Mouse (Mus musculus) hindbrain, embryonic 10.5 days (tissue): ENCODE results near the gene Shroom2. TPM values are rescaled to one million over a fixed set of nuclear protein-coding genes. Genes with fewer than 3 reads are reported as not detected.

ENCODE experiments used
- DNase-seq: peaks from one replicate; pipeline ENCODE4 v3.0.0-alpha.2; 2017; ENCODE audit warnings: low spot score
- H3K27ac ChIP-seq: fragments of 300-500 bp; sonication (generic); 2 replicates; pipeline ENCODE4 v1.5.1; 2016; ENCODE audit warnings: mild to moderate bottlenecking, moderate library complexity
- H3K27me3 ChIP-seq: fragments of 300-500 bp; sonication (generic); 2 replicates; pipeline ENCODE4 v1.6.1; 2016; ENCODE audit warnings: mild to moderate bottlenecking; ENCODE audit not compliant: poor library complexity, insufficient read depth, severe bottlenecking
- H3K36me3 ChIP-seq: fragments of 300-500 bp; sonication (generic); 2 replicates; pipeline ENCODE4 v1.6.1; 2016; ENCODE audit warnings: mild to moderate bottlenecking, moderate library complexity
- H3K4me1 ChIP-seq: fragments of 300-500 bp; sonication (generic); replicated peaks from 2 replicates; pipeline ENCODE4 v1.6.1; 2016; ENCODE audit warnings: mild to moderate bottlenecking
- H3K4me3 ChIP-seq: fragments of 300-500 bp; sonication (generic); 2 replicates; pipeline ENCODE4 v1.5.1; 2016; ENCODE audit warnings: mild to moderate bottlenecking, moderate library complexity
- H3K9me3 ChIP-seq: fragments of 300-500 bp; sonication (generic); 2 replicates; pipeline ENCODE4 v1.6.1; 2016; ENCODE audit warnings: mild to moderate bottlenecking, moderate library complexity
- WGBS: fragments of 180-500 bp; shearing (Covaris S2); methylation state at CpG from one replicate; pipeline ENCODE4 v1.1.7; 2016; 5-methylcytosine and 5-hydroxymethylcytosine counted together
- polyA plus RNA-seq: library from polyadenylated mRNA; unstranded; fragments of >200 nt; fragmentation: Nextera tagmentation; extraction: Ambion mirVana; gene quantifications from 2 replicates; pipeline ENCODE4 v1.2.1, GENCODE M21; 2016

Gene Shroom2
- polyA plus RNA-seq, 1 experiment from 2014 or later: 7.0 TPM

DNA sequence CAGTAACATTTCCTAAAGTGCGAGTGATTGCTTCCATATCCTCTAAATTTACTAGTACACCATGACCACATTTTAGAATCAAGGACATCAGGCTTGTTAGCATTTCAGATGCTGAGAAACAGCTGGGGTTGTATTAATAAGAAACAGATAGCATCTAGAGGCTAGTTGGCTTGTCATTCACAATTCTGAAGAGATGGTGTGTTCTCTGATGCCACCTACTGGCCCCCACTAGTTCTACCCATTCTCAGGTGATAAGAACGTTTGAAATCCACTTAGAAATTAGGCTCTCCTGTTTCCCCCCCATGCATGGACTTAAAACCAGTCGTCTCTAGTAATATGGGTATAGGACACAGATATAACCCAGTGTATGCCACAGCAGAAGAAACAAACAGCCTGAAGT, 92.9 kb downstream of the Shroom2 start:
- 59% methylated on average over 3 of the region's 3 CpGs for WGBS
- Histone ChIP-seq H3K27me3 (peaks cover 61% of the 10 kb centered on the region), H3K9me3 (no peaks in the 10 kb centered on the region), H3K4me1 (no peaks in the 10 kb centered on the region), H3K36me3 (no peaks in the 10 kb centered on the region), H3K4me3 (no peak overlapping the region), H3K27ac (no peak overlapping the region)
- peak; percentile 4 for DNase-seq

DNA sequence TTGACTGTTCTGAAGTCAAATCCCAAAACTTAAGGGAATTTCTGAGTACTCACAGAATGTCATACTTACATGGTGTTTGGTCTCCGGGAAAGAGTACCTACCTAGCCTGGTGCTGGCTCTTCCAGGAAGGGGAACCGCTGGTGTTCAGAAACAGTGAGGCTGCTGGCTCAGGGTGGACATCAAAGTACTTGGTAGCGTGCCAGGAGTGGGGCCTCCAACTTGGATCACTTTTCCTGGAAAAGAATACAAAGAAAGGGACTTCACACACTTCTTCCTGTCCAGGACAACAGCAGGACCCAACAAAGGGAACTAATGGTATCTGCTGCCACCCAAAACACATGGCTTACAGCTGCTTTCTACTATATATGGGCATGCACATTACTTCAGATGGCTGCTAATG, 95.8 kb downstream of the Shroom2 start:
- 86% methylated on average over 3 of the region's 3 CpGs for WGBS
- Histone ChIP-seq H3K27ac (no peak overlapping the region), H3K9me3 (no peaks in the 10 kb centered on the region), H3K27me3 (peaks cover 60% of the 10 kb centered on the region), H3K36me3 (no peaks in the 10 kb centered on the region), H3K4me1 (no peaks in the 10 kb centered on the region), H3K4me3 (no peak overlapping the region)
- DNase-seq: no peak

DNA sequence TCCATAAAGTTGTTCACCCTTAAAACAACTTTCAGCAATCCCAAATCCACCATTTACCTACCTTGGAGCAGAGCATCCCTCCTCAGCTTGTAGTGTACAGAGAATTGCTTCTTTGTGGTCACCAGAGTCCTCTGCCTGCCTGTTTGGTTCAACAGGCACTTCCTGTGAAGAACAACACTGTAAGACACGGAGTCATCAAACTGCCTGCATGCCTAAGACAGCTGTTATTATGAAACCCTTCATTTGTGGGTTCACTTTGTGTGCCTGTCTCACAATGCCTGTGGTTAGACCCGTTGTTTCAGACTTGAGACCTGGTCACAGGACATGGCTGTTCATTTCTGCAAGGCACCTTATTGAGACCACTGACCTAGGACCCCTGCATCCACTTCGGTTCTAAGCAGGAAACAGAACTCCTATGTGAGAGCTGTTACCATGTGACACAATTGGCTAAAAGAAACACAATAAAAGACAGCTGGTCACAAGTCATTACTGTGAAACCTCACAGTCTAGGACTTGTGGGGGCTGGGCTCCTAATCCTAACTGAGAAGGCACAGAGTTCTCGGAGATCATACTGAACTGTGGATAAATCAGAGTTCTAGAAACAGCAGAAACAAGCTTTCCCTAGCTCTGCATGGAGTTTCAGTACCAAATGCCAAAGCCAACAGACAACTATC, 111.8 kb downstream of the Shroom2 start:
- WGBS: 69% methylated on average over 4 of the region's 4 CpGs
- Histone ChIP-seq H3K9me3 (no peaks in the 10 kb centered on the region), H3K27ac (no peak overlapping the region), H3K36me3 (peaks cover 14% of the 10 kb centered on the region; the same call in 1 of the 2 replicates), H3K4me1 (0 out of 2 replicates have a peak, but pooled peaks cover 9% of the 10 kb centered on the region), H3K4me3 (no peak overlapping the region), H3K27me3 (peaks cover 89% of the 10 kb centered on the region)
- DNase-seq: no peak

DNA sequence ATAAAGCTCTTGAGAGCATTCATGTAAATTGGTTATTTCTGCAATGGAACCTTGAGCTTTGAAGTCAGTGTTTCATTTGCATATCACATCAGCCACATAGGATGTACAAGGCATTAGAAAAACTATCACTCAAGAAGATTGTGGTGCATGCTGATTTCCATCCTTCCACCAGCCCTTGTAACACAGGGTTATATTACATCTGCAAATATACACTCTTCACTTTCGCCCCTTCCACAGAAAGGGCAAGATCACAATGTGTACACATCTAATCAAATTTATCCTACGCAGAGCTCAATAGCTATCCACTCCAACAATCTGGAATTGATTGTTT, 112.7 kb downstream of the Shroom2 start:
- H3K4me1 ChIP-seq: 0 out of 2 replicates have a peak, but pooled peaks cover 9% of the 10 kb centered on the region
- peaks cover 14% of the 10 kb centered on the region; the same call in 1 of the 2 replicates for H3K36me3 ChIP-seq
- no peak overlapping the region for H3K4me3 ChIP-seq
- peaks cover 91% of the 10 kb centered on the region for H3K27me3 ChIP-seq
- no peaks in the 10 kb centered on the region for H3K9me3 ChIP-seq
- H3K27ac ChIP-seq: no peak overlapping the region
- DNase-seq: no peak
- 89% methylated on average over 2 of the region's 2 CpGs for WGBS

DNA sequence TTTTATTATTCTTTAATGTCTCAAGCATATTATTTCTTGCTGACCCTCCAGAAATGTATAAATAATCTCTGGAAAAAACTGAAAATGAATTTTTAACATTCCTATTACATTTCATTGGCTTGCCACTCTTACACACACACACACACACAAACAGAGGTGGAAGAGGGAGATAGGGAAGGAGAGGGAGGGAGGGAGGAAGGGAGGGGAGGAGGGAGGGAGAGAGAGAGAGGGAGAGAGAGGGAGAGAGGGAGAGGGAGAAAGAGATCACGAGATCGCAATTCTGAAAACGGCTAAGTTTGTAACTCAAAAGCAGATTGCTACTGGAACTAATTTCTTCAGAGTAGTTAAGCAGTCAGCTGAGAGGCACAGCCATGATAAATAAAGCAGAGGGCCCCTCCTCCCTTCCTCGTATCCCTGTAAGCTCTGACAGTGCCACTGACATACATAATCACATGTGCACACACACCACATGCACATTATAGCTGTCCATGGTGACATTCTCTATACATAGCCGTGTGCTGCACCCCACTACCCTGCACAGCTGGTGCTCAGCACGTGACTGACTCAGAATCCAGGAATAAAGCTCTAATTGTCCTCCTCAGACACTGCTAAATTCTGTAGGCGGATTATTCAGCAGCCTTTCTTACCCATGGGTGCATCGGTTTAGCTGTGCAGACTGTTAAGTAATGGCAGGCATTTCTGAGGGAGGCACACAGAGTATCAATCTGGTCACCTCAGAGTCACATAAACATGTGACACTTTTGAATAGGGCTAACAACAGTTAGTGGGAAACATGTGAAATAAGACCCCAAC, 113.3 kb downstream of the Shroom2 start:
- H3K9me3 ChIP-seq: no peaks in the 10 kb centered on the region
- H3K27me3 ChIP-seq: peaks cover 91% of the 10 kb centered on the region
- H3K4me1 ChIP-seq: 0 out of 2 replicates have a peak, but pooled peaks cover 9% of the 10 kb centered on the region
- peaks cover 13% of the 10 kb centered on the region; the same call in 1 of the 2 replicates for H3K36me3 ChIP-seq
- DNase-seq: peak; percentile 7
- WGBS: 45% methylated on average over 8 of the region's 8 CpGs
- H3K4me3 ChIP-seq: no peak overlapping the region
- H3K27ac ChIP-seq: 0 out of 2 replicates have a peak overlapping the region, but pooled peaks have one; percentile 24

DNA sequence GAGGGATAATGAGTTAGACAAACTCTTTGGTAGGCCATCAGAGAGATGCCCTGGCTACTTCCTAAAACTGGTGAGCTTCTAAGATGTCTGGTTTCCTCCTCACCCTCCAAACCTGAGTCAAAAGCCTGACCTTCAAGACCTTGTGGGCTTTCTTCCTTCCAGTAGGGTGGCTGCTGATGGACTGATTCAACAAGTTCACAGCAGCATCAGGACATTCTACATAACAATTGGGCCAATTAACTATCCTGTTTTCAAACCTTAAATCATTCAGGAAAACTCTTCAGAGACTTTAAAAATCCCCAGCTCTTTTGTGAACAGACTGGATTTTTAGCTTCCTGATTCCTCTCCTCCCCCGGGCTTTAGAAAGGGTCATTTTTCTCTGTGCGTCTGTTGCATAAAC, 116.6 kb downstream of the Shroom2 start:
- no peaks in the 10 kb centered on the region for H3K9me3 ChIP-seq
- H3K27ac ChIP-seq: no peak overlapping the region
- H3K27me3 ChIP-seq: peaks cover 88% of the 10 kb centered on the region
- no peak overlapping the region for H3K4me3 ChIP-seq
- H3K4me1 ChIP-seq: 0 out of 2 replicates have a peak, but pooled peaks cover 9% of the 10 kb centered on the region
- no peak for DNase-seq
- H3K36me3 ChIP-seq: no peaks in the 10 kb centered on the region
- WGBS: 86% methylated on average over 2 of the region's 2 CpGs

DNA sequence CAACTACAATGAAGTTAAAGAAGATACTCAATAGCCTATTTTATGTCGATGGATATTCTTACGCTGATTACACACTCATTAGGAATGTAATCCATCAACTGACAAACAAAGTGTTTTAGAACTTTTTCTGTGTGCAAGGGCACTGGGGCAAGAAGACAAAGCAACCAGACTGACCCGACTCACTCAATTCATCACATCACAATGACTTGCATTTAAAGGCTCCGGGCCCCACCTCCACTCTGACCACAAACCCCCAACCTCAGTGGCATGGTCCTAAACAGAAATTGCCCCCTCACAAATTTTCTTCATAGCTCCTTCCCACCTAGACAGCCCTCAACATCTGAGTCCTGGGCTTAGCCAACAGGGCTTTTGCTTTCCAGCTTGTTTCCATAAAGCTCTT, 124.4 kb downstream of the Shroom2 start:
- H3K4me3 ChIP-seq: no peak overlapping the region
- no peak overlapping the region for H3K27ac ChIP-seq
- WGBS: 44% methylated on average over 4 of the region's 4 CpGs
- peaks cover 14% of the 10 kb centered on the region for H3K4me1 ChIP-seq
- no peaks in the 10 kb centered on the region for H3K36me3 ChIP-seq
- H3K27me3 ChIP-seq: peaks cover 43% of the 10 kb centered on the region
- no peaks in the 10 kb centered on the region for H3K9me3 ChIP-seq
- peak; percentile 21 for DNase-seq

DNA sequence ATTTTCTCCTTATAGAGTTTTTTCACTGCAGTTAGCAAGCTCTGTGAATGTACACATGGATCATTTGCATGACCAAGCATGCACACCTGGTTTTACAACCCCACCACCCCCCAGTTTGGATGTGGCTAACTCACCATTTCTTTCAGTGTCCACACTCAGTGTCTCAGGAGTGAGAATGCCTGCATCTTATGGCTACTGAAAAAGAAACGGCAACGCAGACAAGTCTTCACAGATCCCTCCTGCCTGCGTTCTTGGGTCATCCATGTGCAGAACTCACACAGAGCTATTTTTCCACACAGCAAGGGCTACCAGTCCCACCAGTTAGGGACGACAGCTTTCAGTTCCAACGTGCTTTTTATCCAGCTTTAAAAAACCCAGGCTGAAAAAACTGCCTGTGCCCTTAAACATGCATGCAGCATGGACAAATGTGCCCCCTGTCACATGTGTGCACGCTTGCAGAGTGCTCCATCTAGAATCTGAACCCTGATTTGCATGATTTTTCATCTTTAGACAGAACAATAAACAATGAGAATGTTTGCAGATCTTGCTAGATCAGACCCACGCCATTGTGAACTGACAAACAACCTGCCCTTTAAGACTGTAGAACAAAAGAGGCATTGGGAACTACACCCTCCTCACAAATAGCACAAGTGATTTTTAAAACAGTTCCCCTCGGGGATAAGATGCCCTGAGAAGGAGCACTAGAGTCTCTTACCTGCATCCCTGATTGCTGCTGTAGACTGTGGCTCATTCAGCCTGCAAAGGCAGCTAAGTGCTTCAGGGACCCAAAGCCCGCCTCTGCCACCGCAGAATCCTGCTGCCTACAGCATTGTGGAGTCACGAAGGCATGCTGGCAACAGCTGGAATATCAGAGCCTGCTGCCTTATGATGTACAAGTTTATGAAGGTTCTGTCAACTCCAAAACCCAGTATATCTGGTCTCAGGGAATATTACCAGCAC, 125.3 kb downstream of the Shroom2 start:
- Histone ChIP-seq H3K4me1 (peaks cover 14% of the 10 kb centered on the region), H3K27ac (peak overlapping the region; percentile 64), H3K9me3 (no peaks in the 10 kb centered on the region), H3K4me3 (peak overlapping the region; percentile 32), H3K36me3 (no peaks in the 10 kb centered on the region), H3K27me3 (peaks cover 36% of the 10 kb centered on the region)
- WGBS: 38% methylated on average over 11 of the region's 11 CpGs
- peak; percentile 30 for DNase-seq

DNA sequence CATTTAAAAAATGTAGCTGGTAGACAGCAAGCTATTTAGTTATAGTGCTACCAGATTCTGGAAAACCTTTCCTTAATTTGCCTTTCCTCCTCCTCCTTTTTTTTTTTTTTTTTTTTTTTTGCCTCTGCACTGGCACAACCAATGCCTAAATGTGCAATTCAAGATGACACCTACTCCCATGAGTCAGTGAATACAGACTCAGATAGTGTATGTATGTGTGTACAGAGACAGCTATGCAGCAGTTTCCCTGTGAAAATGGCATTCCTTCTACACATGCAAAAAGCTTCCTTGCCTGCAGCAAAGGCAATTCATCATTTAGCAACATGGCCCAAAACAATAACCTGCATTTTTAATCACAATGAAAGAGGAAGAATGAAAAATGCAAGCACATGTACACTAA, 126.1 kb downstream of the Shroom2 start:
- no peaks in the 10 kb centered on the region for H3K9me3 ChIP-seq
- DNase-seq: no peak
- peaks cover 29% of the 10 kb centered on the region for H3K27me3 ChIP-seq
- no peak overlapping the region for H3K27ac ChIP-seq
- H3K4me1 ChIP-seq: peaks cover 14% of the 10 kb centered on the region
- no peaks in the 10 kb centered on the region for H3K36me3 ChIP-seq
- H3K4me3 ChIP-seq: no peak overlapping the region

DNA sequence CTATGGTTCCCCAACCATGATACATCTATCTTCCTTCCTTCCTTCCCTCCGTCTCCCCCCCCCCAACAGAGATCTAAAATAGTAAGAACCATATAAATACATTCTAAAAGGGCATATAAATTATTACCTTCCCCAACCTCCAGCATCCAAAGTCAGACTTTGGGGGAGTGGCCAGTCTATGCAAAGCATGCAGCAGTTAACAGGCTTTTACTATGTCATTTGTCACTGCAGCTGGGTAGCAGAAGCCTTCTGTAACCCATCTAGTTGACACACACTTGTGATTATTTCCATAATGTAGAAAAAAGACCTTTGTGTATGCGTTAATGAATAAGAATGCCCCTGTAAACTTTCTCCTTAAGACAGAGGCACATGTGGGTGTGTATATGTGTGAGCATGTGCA, 126.6 kb downstream of the Shroom2 start:
- H3K27me3 ChIP-seq: peaks cover 25% of the 10 kb centered on the region
- no peak overlapping the region for H3K4me3 ChIP-seq
- no peak overlapping the region for H3K27ac ChIP-seq
- no peak for DNase-seq
- no peaks in the 10 kb centered on the region for H3K36me3 ChIP-seq
- H3K9me3 ChIP-seq: no peaks in the 10 kb centered on the region
- peaks cover 14% of the 10 kb centered on the region for H3K4me1 ChIP-seq
- 82% methylated on average over 2 of the region's 2 CpGs for WGBS

DNA sequence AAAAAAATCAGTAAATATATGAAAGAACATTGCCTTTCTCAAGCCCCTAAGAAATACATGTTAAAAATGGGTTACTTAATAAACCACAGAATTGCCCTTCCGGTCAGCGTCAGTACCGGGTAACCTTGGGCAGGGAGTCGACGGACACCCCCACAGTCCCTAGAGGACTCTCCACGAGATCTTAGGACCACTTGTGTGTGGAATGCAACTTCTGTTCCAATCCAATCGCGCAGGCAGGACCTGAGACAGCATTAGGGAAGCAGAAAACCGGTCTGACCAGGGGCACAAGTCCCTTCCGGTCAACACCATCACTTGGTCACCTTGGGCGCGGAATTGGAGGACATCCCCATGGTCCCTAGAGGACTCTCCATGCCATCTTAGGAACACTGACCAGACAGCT, 133.9 kb downstream of the Shroom2 start:
- DNase-seq: no peak
- H3K36me3 ChIP-seq: no peaks in the 10 kb centered on the region
- H3K4me1 ChIP-seq: no peaks in the 10 kb centered on the region
- H3K4me3 ChIP-seq: no peak overlapping the region
- no peaks in the 10 kb centered on the region for H3K9me3 ChIP-seq
- WGBS: 91% methylated on average over 12 of the region's 12 CpGs
- peaks cover 39% of the 10 kb centered on the region for H3K27me3 ChIP-seq
- no peak overlapping the region for H3K27ac ChIP-seq

DNA sequence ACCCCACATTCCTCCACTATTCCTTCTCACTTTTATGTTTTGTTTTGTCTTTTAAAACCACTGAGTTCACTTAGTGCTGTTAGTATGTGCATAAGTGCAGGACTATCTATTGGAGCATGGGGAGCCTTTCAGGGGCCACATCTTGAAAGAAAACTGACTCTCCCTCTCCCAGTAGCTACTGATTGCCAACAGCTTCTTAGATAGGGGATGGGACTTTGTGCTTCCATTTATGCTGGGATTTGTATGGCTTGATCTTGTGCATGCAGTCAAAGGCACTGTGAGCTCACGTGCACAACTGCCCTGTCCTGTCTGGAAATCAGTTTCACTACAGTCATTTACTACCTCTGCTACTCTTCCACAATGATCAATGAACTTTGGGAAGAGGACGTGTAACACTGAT, 147.9 kb downstream of the Shroom2 start:
- 80% methylated on average over 2 of the region's 2 CpGs for WGBS
- no peaks in the 10 kb centered on the region for H3K9me3 ChIP-seq

More for the DNA sequence above, 147.9 kb downstream of the Shroom2 start:
- Histone ChIP-seq H3K4me1 (no peaks in the 10 kb centered on the region), H3K27ac (no peak overlapping the region), H3K36me3 (no peaks in the 10 kb centered on the region), H3K4me3 (no peak overlapping the region), H3K27me3 (peaks cover 75% of the 10 kb centered on the region)
- no peak for DNase-seq
